Mouse (Mus musculus) forebrain, postnatal 0 days (tissue): ENCODE results near the gene Stoml3. TPM values are rescaled to one million over a fixed set of nuclear protein-coding genes. Genes with fewer than 3 reads are reported as not detected.

Experiments used
- ATAC-seq: fragments of 200-750 bp; cut with Nextera tagmentation; 2 replicates; pipeline ENCODE4 v1.8.0; 2017; ENCODE audit warnings: mild to moderate bottlenecking, moderate library complexity
- DNase-seq: peaks from one replicate; pipeline ENCODE4 v3.0.0-alpha.2; 2015
- H3K27ac ChIP-seq: fragments of 300-500 bp; sonication (generic); 2 replicates; pipeline ENCODE4 v1.5.1; 2014; ENCODE audit warnings: low read depth, mild to moderate bottlenecking, antibody characterized with exemption, low read length, moderate library complexity, mixed read lengths
- H3K27me3 ChIP-seq: fragments of 300-500 bp; sonication (generic); 2 replicates; pipeline ENCODE4 v1.6.1; 2014; ENCODE audit warnings: mild to moderate bottlenecking, low read length, mixed read lengths; ENCODE audit not compliant: insufficient read depth
- H3K36me3 ChIP-seq: fragments of 300-500 bp; sonication (generic); 2 replicates; pipeline ENCODE4 v1.6.1; 2014; ENCODE audit warnings: mild to moderate bottlenecking, moderate library complexity; ENCODE audit not compliant: insufficient read depth
- H3K4me1 ChIP-seq: fragments of 300-500 bp; sonication (generic); 2 replicates; pipeline ENCODE4 v1.6.1; 2014; ENCODE audit warnings: antibody characterized with exemption; ENCODE audit not compliant: insufficient read depth
- H3K4me2 ChIP-seq: fragments of 300-500 bp; sonication (generic); 2 replicates; pipeline ENCODE4 v1.6.1; 2014; ENCODE audit warnings: low read depth, mild to moderate bottlenecking, moderate library complexity
- H3K4me3 ChIP-seq: fragments of 300-500 bp; sonication (generic); 2 replicates; pipeline ENCODE4 v1.5.1; 2014; ENCODE audit warnings: low read depth, low read length, mixed read lengths
- H3K9ac ChIP-seq: fragments of 300-500 bp; sonication (generic); 2 replicates; pipeline ENCODE4 v1.6.1; 2014; ENCODE audit warnings: mild to moderate bottlenecking
- H3K9me3 ChIP-seq: fragments of 300-500 bp; sonication (generic); 2 replicates; pipeline ENCODE4 v1.6.1; 2016; ENCODE audit warnings: low read length
- CTCF ChIP-seq: sonication (generic); IDR thresholded peaks from 2 replicates; pipeline ENCODE4 v1.5.1; 2016; ENCODE audit warnings: antibody characterized with exemption, control low read depth, low read depth
- WGBS: fragments of 180-500 bp; shearing (Covaris S2); extraction: QIAGEN DNeasy Blood & Tissue Kit; methylation state at CpG from one replicate; pipeline ENCODE4 v1.1.7; 2014; 5-methylcytosine and 5-hydroxymethylcytosine counted together
- polyA plus RNA-seq: library from polyadenylated mRNA; unstranded; fragments of >200 nt; fragmentation: Nextera tagmentation; extraction: Ambion mirVana; gene quantifications from 2 replicates; pipeline ENCODE4 v1.2.1, GENCODE M21; 2015
- total RNA-seq: library from RNA; depleted of rRNA; stranded (reverse); fragments of >200 nt; gene quantifications from 2 replicates; pipeline ENCODE4 v1.2.3, GENCODE M21; 2014; rRNA removed

Stoml3 gene
- 0.19 TPM in 1 of 2 replicates, not detected in the other for total RNA-seq
- 0.19 and 0.20 TPM in 2 replicates for polyA plus RNA-seq

DNA sequence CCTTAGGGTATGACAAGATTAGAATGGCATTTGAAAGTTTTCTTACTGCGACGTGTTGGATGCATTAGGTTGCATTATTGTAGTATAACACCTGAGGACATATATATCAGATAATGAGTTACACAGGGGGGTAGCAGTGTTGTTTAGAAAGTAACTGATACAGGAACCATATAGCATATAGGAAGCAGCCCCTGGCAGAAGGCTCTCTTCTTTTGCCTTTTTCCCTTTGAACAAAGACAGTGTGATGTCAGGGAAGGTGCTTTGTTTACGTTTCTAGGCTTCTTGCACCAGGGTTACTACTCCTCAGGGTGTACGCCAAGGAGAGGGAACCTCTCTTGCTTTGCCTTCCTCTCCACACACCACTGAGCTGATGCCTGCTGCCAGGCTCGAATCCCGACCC is at the start of gene Stoml3:
Gene Stoml3, plus strand, starts transcription at position 301 of the 400 bp plus-strand sequence.
- 87% methylated on average over 6 of the region's 6 CpGs for WGBS

DNA sequence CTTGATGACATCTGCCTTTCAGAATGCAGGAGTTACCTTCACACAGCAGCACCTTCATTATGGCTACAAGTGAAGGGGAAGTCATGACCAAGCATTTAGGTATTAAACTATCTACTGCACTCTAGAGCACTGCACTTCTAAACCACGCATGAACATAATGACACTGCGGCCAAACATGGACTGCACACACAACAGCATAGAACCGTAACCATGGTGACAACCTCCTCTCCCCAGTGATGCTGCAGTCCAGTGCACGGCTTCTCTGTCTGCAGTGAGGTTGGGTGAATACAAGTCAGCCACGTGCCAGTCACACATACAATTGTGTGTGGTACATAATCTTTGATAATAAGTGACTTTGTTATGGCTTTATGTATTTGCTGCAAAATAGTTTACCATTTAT is 42.9 kb upstream of the Stoml3 start:
- H3K27me3 ChIP-seq = no peaks in the 10 kb centered on the region
- H3K9ac ChIP-seq = no peak overlapping the region
- H3K4me2 ChIP-seq = no peak overlapping the region
- no peak for DNase-seq
- WGBS = 56% methylated on average over 5 of the region's 5 CpGs
- peak; percentile 71 for ATAC-seq
- no peak overlapping the region for H3K27ac ChIP-seq
- no peak for TF ChIP-seq CTCF
- H3K4me1 ChIP-seq = no peaks in the 10 kb centered on the region
- H3K4me3 ChIP-seq = no peak overlapping the region
- H3K9me3 ChIP-seq = no peaks in the 10 kb centered on the region
- H3K36me3 ChIP-seq = 0 out of 2 replicates have a peak, but pooled peaks cover 5% of the 10 kb centered on the region

More for the DNA sequence above, at the start of gene Stoml3:
- no peak for TF ChIP-seq CTCF
- Histone ChIP-seq H3K27ac (no peak within 1 kb of the TSS), H3K4me1 (no peaks in the 10 kb centered on the region), H3K4me2 (no peak within 1 kb of the TSS), H3K36me3 (no peaks in the 10 kb centered on the region), H3K9me3 (no peaks in the 10 kb centered on the region), H3K4me3 (no peak within 1 kb of the TSS), H3K9ac (no peak within 1 kb of the TSS), H3K27me3 (no peaks in the 10 kb centered on the region)
- DNase-seq (no peak), ATAC-seq (no peak)

DNA sequence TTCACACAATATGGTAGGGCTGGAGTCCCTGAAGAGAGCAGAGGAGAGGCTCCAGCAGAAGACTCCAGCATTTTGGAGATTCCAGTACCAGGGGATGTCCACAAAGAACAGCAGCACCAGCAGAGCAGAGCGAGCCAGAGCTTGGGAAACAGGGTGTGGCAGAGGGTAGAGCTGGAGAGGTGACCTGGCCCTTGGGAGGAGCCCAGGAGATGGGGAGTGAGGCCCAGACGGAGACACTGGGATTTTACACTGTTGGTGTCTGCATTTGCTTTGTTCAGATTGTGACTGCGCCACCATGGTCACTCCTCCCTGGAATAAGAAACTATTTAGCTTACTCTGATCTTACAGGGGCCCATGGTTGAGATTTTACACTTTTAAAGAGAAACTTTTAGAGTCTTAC is 41.7 kb upstream of the Stoml3 start:
- no peak for TF ChIP-seq CTCF
- 88% methylated on average over 3 of the region's 3 CpGs for WGBS
- H3K4me2 ChIP-seq = no peak overlapping the region
- no peaks in the 10 kb centered on the region for H3K4me1 ChIP-seq
- peaks cover 17% of the 10 kb centered on the region for H3K36me3 ChIP-seq
- no peak for DNase-seq
- H3K27me3 ChIP-seq = no peaks in the 10 kb centered on the region
- no peak overlapping the region for H3K9ac ChIP-seq
- H3K27ac ChIP-seq = no peak overlapping the region
- ATAC-seq = no peak
- H3K9me3 ChIP-seq = no peaks in the 10 kb centered on the region
- H3K4me3 ChIP-seq = no peak overlapping the region

DNA sequence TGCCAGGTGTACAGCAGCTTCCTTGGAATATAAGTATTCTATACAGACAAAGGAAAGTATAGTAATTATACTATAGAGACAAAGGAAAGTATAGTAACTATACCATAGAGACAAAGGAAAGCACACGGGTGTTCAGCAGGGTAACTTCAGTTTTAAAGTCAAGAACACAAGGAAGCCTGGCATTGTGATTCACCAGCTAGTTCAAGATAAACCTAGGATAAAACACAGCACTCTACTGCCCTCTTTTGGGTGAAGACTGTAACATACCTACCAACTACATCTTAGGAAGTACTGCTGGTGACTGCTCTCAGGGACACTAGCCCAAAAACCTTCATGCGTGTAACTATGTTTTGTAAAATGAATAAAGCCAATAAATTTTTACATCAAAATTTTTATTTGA is 40.2 kb upstream of the Stoml3 start:
- peak; percentile 93 for DNase-seq
- Histone ChIP-seq H3K4me2 (no peak overlapping the region), H3K27me3 (no peaks in the 10 kb centered on the region), H3K9ac (no peak overlapping the region), H3K36me3 (peaks cover 31% of the 10 kb centered on the region), H3K4me1 (no peaks in the 10 kb centered on the region), H3K27ac (no peak overlapping the region), H3K9me3 (no peaks in the 10 kb centered on the region), H3K4me3 (no peak overlapping the region)
- ATAC-seq = peak; percentile 86
- TF ChIP-seq CTCF = peak; percentile 90
- 17% methylated on average over 2 of the region's 2 CpGs for WGBS

DNA sequence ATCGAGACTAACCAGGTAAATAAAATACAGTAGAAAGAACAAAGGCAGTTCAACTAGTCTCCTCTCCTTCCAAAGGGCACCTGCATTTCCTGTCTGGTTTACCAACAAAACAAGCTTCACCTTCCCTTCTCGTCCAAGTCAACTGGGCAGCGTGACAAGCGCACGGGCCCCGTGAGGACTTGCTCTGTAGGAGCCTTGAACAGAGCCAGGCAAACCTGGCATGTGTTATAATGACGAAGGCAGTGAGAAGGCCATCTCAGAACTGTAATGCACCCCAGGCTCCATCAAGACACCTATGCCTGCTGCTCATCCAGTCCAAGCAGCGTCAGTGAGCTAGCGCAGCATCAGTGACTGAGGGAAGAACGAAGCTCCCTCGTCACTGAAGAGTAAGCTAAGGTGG is 37.8 kb upstream of the Stoml3 start:
- no peak for ATAC-seq
- no peaks in the 10 kb centered on the region for H3K27me3 ChIP-seq
- no peak for DNase-seq
- H3K9me3 ChIP-seq = no peaks in the 10 kb centered on the region
- no peak for TF ChIP-seq CTCF
- no peak overlapping the region for H3K4me3 ChIP-seq
- WGBS = 89% methylated on average over 11 of the region's 11 CpGs
- no peak overlapping the region for H3K27ac ChIP-seq
- peaks cover 53% of the 10 kb centered on the region for H3K36me3 ChIP-seq
- no peaks in the 10 kb centered on the region for H3K4me1 ChIP-seq
- no peak overlapping the region for H3K9ac ChIP-seq
- H3K4me2 ChIP-seq = no peak overlapping the region

DNA sequence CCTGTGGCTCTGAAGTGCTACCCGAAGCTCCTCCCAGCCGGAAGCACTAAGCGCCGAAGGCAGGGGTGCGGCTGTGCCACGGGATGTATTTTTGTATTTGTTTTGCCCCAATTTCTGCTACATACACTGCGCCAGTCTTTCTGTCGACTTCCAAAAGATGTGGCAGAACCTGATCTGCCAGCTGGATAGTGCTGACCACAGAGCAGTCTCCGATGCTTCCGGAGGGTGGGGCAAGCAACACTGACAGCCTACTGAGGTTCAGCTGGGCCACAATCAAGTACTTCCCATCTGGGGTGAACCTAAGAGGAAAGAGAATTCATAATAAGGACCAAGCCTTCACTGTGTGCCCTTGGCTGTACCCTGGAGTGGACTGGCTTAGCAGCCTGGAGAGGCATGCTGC is 36.1 kb upstream of the Stoml3 start:
- Histone ChIP-seq H3K36me3 (peaks cover 69% of the 10 kb centered on the region), H3K4me1 (no peaks in the 10 kb centered on the region), H3K9me3 (no peaks in the 10 kb centered on the region), H3K27ac (no peak overlapping the region), H3K4me2 (no peak overlapping the region), H3K27me3 (no peaks in the 10 kb centered on the region), H3K9ac (no peak overlapping the region), H3K4me3 (no peak overlapping the region)
- no peak for TF ChIP-seq CTCF
- DNase-seq (no peak), ATAC-seq (no peak)
- WGBS = 96% methylated on average over 10 of the region's 10 CpGs

DNA sequence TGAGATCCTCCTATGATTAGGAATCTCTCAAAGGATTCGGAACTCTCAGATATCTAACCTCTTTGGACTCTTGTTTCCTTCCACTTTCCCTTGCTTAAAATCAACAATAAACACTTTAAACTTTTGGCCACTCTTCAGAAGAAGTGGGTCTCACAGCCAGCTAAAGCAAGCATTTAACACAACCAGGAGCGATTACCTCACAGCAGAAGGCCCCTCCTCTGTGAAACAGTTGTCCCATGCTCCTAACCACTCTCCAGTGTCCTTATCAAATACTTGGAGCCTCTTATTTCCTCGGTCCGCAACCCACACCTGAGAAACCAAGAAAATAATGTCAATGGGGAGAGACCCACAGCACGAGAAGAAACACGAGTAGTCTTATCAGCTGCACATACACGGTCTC is 35.1 kb upstream of the Stoml3 start:
- Histone ChIP-seq H3K36me3 (peaks cover 78% of the 10 kb centered on the region), H3K27ac (no peak overlapping the region), H3K27me3 (no peaks in the 10 kb centered on the region), H3K4me2 (no peak overlapping the region), H3K4me1 (no peaks in the 10 kb centered on the region), H3K9me3 (no peaks in the 10 kb centered on the region), H3K4me3 (no peak overlapping the region), H3K9ac (no peak overlapping the region)
- no peak for ATAC-seq
- no peak for DNase-seq
- WGBS = 97% methylated on average over 7 of the region's 7 CpGs
- TF ChIP-seq CTCF = no peak
